8 mouse cellular contexts compared by ENCODE assay signal in the genomic region with DNA sequence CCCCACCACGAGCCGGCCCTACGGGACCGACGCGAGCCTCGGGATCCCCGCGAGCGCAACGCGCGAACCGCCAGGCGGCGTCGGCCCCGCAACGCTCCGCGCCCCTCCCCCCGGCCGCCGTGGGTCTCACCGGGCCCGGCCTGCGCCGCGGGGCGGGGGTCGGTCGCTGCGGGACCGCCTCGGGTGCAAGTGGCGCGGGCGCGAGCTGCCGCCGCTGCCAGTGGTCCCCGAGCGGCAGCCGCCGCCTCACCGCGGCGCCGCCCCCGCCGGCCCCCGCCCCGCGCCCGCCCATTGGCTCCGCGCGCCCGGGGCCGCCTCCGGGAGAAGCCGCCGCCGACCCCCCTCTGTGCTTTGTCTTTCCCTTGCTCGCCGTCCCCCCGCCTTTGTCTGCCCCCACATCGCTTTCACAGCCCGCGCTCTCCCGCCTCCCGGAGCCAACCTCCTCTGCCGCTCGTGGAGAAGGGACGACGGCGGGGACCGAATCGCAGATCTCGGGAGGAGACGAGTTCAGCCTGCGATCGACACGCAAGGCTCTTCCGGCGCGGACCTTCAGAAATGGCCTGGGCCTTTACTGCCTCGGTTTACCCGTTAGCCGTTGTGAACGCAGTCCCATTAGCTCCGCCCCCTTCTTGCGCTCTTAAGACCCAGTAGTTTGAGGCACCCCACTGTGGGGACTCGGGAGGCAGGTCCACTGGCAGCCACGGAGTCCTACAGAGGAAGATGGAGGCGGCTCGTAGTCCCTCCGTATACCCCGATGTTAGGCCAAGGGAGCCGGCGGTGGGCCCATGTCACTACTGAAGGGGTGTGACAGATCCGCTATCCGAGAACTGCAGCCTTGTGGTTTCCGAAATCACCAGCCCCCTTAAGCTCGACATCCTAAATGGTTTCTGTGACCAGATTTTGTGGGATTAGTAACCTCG. TPM values are rescaled to one million over a fixed set of nuclear protein-coding genes. Genes with fewer than 3 reads are reported as not detected.
DNase-seq lines count a peak whose midpoint lies in the region; ATAC-seq and TF ChIP-seq lines count a peak whose summit lies in the region.

No protein-coding gene starts in this region.

- peak; percentile 52 for DNase-seq in ES-CJ7 (ENCODE audit: low read depth, low spot score)
- peak; percentile 50 for DNase-seq in c-Kit-positive CD71-negative TER-119-negative erythroid progenitor cells, embryonic 14.5 days (ENCODE audit: low read depth)
- DNase-seq in heart, postnatal 36 days: peak; percentile 71 to 81
- peak; percentile 80 to 90 for DNase-seq in layer of hippocampus, adult 18-20 months (ENCODE audit: low spot score in 2 of 2)
- peak; percentile 79 for DNase-seq in lung, adult 2 months
- peak; percentile 71 for DNase-seq in testis, postnatal 14 days (ENCODE audit: low spot score)

- H3K9ac ChIP-seq in forebrain, embryonic 15.5 days (replicated peaks): peak overlapping the region; percentile 97
- peak overlapping the region; percentile 89 for H3K9ac ChIP-seq in neural tube, embryonic 15.5 days (replicated peaks)

- WGBS in forebrain, embryonic 15.5 days: under 1% methylated on average over 97 of the region's 106 CpGs
- WGBS in lung, adult 2 months: under 1% methylated on average over 104 of the region's 106 CpGs
- under 1% methylated on average over 66 of the region's 106 CpGs for WGBS in neural tube, embryonic 15.5 days

- peak overlapping the region; percentile 97 for H3K27ac ChIP-seq in forebrain, embryonic 15.5 days (replicated peaks)
- H3K27ac ChIP-seq in neural tube, embryonic 15.5 days (replicated peaks): peak overlapping the region; percentile 98

- H3K36me3 ChIP-seq in forebrain, embryonic 15.5 days: peaks cover 39% of the 10 kb centered on the region
- peaks cover 38% of the 10 kb centered on the region for H3K36me3 ChIP-seq in neural tube, embryonic 15.5 days

- TF ChIP-seq POLR2A in lung, adult 2 months (IDR thresholded peaks at IDR 0.05; ENCODE audit: borderline replicate concordance, extremely low read depth, low read depth, low read length): peak; percentile 67; the same call in 1 of the 2 replicates

- no peaks in the 10 kb centered on the region for H3K27me3 ChIP-seq in forebrain, embryonic 15.5 days
- no peaks in the 10 kb centered on the region for H3K27me3 ChIP-seq in neural tube, embryonic 15.5 days (replicated peaks)

- ATAC-seq in forebrain, embryonic 15.5 days (replicated peaks): peak; percentile 66
- peak; percentile 83 for ATAC-seq in neural tube, embryonic 15.5 days (ENCODE audit: low FRiP score)

- H3K9me3 ChIP-seq in forebrain, embryonic 15.5 days: no peaks in the 10 kb centered on the region
- H3K9me3 ChIP-seq in neural tube, embryonic 15.5 days (replicated peaks): no peaks in the 10 kb centered on the region

- H3K4me3 ChIP-seq in forebrain, embryonic 15.5 days: peak overlapping the region; percentile 86
- H3K4me3 ChIP-seq in lung, adult 2 months (replicated peaks; ENCODE audit: extremely low read depth, low read depth, low read length): peak overlapping the region; percentile 96
- peak overlapping the region; percentile 77 for H3K4me3 ChIP-seq in neural tube, embryonic 15.5 days (replicated peaks)

- peak overlapping the region; percentile 79 for H3K4me2 ChIP-seq in forebrain, embryonic 15.5 days (replicated peaks)
- peak overlapping the region; percentile 89 for H3K4me2 ChIP-seq in neural tube, embryonic 15.5 days

- H3K4me1 ChIP-seq in forebrain, embryonic 15.5 days: peaks cover 43% of the 10 kb centered on the region
- H3K4me1 ChIP-seq in lung, adult 2 months (ENCODE audit: control insufficient read depth, insufficient read depth, low read length): peaks cover 34% of the 10 kb centered on the region
- peaks cover 43% of the 10 kb centered on the region for H3K4me1 ChIP-seq in neural tube, embryonic 15.5 days

- intact Hi-C loops in heart, postnatal 36 days (cut with DNase I): loop anchor here (2.0 kb wide), 1 partner anchor 33 kb away; no protein-coding TSS in a partner anchor

- no peak for TF ChIP-seq CTCF in lung, adult 2 months (IDR thresholded peaks at IDR 0.05; ENCODE audit: insufficient read depth, low read length)

RNA-seq across cellular contexts. Expression of a gene that starts 0.5 kb away (rescaled TPM):
- polyA plus RNA-seq in forebrain, embryonic 15.5 days (2015; fragmentation: Nextera tagmentation; extraction: Ambion mirVana): 0.74 and 1.3 TPM in 2 replicates
- not detected for total RNA-seq in heart, postnatal 36 days (2021)
- 1 to 10 TPM in 1 of 2 experiments, not detected in 1; 1.4 TPM for total RNA-seq in layer of hippocampus, adult 18-20 months (2021)
- polyA plus RNA-seq in lung, adult 2 months (2012; rRNA removed): not detected in 2 replicates
- not detected in 2 replicates for polyA plus RNA-seq in neural tube, embryonic 15.5 days (2015; fragmentation: Nextera tagmentation; extraction: Ambion mirVana)

RNA-seq across cellular contexts. Expression of a gene that starts 0.5 kb away (rescaled TPM):
- polyA plus RNA-seq in forebrain, embryonic 15.5 days (2015; fragmentation: Nextera tagmentation; extraction: Ambion mirVana): 222 and 233 TPM in 2 replicates
- total RNA-seq in heart, postnatal 36 days (2021): 1 to 10 TPM; 4.2 to 4.8 TPM
- total RNA-seq in layer of hippocampus, adult 18-20 months (2021): 100 to 1,000 TPM; 144 to 147 TPM
- 72.7 and 114 TPM in 2 replicates for polyA plus RNA-seq in lung, adult 2 months (2012; rRNA removed)
- polyA plus RNA-seq in neural tube, embryonic 15.5 days (2015; fragmentation: Nextera tagmentation; extraction: Ambion mirVana): 148 and 172 TPM in 2 replicates

RNA-seq across cellular contexts. Expression of a gene that starts 41.8 kb away (rescaled TPM):
- polyA plus RNA-seq in forebrain, embryonic 15.5 days (2015; fragmentation: Nextera tagmentation; extraction: Ambion mirVana): 30.1 and 32.2 TPM in 2 replicates
- 1 to 10 TPM; 7.2 to 8.2 TPM for total RNA-seq in heart, postnatal 36 days (2021)
- 10 to 100 TPM; 26.6 to 29.2 TPM for total RNA-seq in layer of hippocampus, adult 18-20 months (2021)
- polyA plus RNA-seq in lung, adult 2 months (2012; rRNA removed): 24.5 and 33.3 TPM in 2 replicates
- polyA plus RNA-seq in neural tube, embryonic 15.5 days (2015; fragmentation: Nextera tagmentation; extraction: Ambion mirVana): 29.2 and 30.7 TPM in 2 replicates

RNA-seq across cellular contexts. Expression of a gene that starts 56.0 kb away (rescaled TPM):
- 88.5 and 97.6 TPM in 2 replicates for polyA plus RNA-seq in forebrain, embryonic 15.5 days (2015; fragmentation: Nextera tagmentation; extraction: Ambion mirVana)
- total RNA-seq in heart, postnatal 36 days (2021): 10 to 100 TPM; 72.5 to 82.4 TPM
- 100 to 1,000 TPM in 1 of 2 experiments, 10 to 100 TPM in 1; 96.3 to 100 TPM for total RNA-seq in layer of hippocampus, adult 18-20 months (2021)
- polyA plus RNA-seq in lung, adult 2 months (2012; rRNA removed): 12.8 and 21.5 TPM in 2 replicates
- polyA plus RNA-seq in neural tube, embryonic 15.5 days (2015; fragmentation: Nextera tagmentation; extraction: Ambion mirVana): 96.2 and 98.3 TPM in 2 replicates

RNA-seq across cellular contexts. Expression of a gene that starts 56.5 kb away (rescaled TPM):
- polyA plus RNA-seq in forebrain, embryonic 15.5 days (2015; fragmentation: Nextera tagmentation; extraction: Ambion mirVana): 102 and 103 TPM in 2 replicates
- total RNA-seq in heart, postnatal 36 days (2021): 10 to 100 TPM; 26.5 to 28.7 TPM
- total RNA-seq in layer of hippocampus, adult 18-20 months (2021): 10 to 100 TPM; 65.8 to 68.2 TPM
- 8.8 and 13.3 TPM in 2 replicates for polyA plus RNA-seq in lung, adult 2 months (2012; rRNA removed)
- 75.0 and 77.6 TPM in 2 replicates for polyA plus RNA-seq in neural tube, embryonic 15.5 days (2015; fragmentation: Nextera tagmentation; extraction: Ambion mirVana)

Comparison
In these comparisons a context has a peak if more than half of its experiments do, and no peak if none do; other contexts are left out.
1. Peak in every context shown above with its lines: DNase-seq, ATAC-seq, H3K4me3 ChIP-seq and H3K27ac ChIP-seq.